Mouse (Mus musculus) ovary, postnatal 14 days (tissue): Measurements from ENCODE around the gene Prdm10.

Experiments used
- DNase-seq: peaks from one replicate; pipeline ENCODE4 v3.0.0; 2022; ENCODE audit warnings: low spot score

The Prdm10 gene

GRCm38 (mm10) chr9:31363698-31364609, 83.6 kb downstream of the Prdm10 start:
- no peak for DNase-seq

- no peak for DNase-seq
Observed at GRCm38 (mm10) chr9:31365086-31365485, 84.7 kb downstream of the Prdm10 start.

GRCm38 (mm10) chr9:31371740-31372139, 91.4 kb downstream of the Prdm10 start:
- DNase-seq, result no peak

GRCm38 (mm10) chr9:31376661-31377060, 96.3 kb downstream of the Prdm10 start:
- DNase-seq, result no peak

- DNase-seq, result no peak
Observed at GRCm38 (mm10) chr9:31384786-31385499, 104.6 kb downstream of the Prdm10 start.

- no peak for DNase-seq
Observed at GRCm38 (mm10) chr9:31385500-31385869, 105.1 kb downstream of the Prdm10 start.

- DNase-seq, result peak; percentile 96
Observed at GRCm38 (mm10) chr9:31385947-31386354, 105.6 kb downstream of the Prdm10 start, which contains the start of gene Nfrkb. Gene Nfrkb, plus strand, starts transcription at chr9:31386192.

- DNase-seq, result no peak
Observed at GRCm38 (mm10) chr9:31386368-31387180, 106.2 kb downstream of the Prdm10 start.

- no peak for DNase-seq
Observed at GRCm38 (mm10) chr9:31387206-31387605, 106.9 kb downstream of the Prdm10 start.

- peak; percentile 65 for DNase-seq
Observed at GRCm38 (mm10) chr9:31400441-31400840, 120.1 kb downstream of the Prdm10 start.

- DNase-seq, result no peak
Observed at GRCm38 (mm10) chr9:31404311-31404710, 124.0 kb downstream of the Prdm10 start.

- peak; percentile 27 for DNase-seq
Observed at GRCm38 (mm10) chr9:31405217-31405616, 124.9 kb downstream of the Prdm10 start.

GRCm38 (mm10) chr9:31412165-31412564, 131.8 kb downstream of the Prdm10 start:
- no peak for DNase-seq

GRCm38 (mm10) chr9:31418821-31419220, 138.5 kb downstream of the Prdm10 start:
- no peak for DNase-seq

- no peak for DNase-seq
Observed at GRCm38 (mm10) chr9:31422143-31422542, 141.8 kb downstream of the Prdm10 start.

- no peak for DNase-seq
Observed at GRCm38 (mm10) chr9:31428971-31429370, 148.6 kb downstream of the Prdm10 start.

GRCm38 (mm10) chr9:31430011-31430410, 149.7 kb downstream of the Prdm10 start:
- no peak for DNase-seq
